Mouse (Mus musculus): ENCODE results near the gene Chchd6.

Chchd6 gene

DNA sequence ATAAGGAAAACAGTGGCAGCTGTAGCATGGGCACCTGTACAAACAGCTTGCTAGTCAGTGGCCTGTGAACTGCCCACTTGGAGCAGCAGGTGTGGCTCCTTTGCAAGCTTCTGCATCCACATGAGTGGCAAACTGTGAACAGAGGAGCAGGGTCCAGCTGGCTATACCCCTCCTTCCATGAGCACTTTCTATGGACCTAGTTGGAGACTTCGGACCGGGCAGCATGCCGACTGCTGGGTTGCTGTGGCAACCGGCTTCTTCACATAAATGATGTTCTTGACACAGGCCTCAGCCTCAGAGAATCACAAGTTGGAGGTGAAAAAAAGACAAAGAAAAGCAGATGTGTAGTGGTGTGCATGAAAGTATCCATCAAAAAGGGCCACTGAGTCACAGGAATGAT lies 154.8 kb downstream of the Chchd6 start:
- DNase-seq, result no peak

DNA sequence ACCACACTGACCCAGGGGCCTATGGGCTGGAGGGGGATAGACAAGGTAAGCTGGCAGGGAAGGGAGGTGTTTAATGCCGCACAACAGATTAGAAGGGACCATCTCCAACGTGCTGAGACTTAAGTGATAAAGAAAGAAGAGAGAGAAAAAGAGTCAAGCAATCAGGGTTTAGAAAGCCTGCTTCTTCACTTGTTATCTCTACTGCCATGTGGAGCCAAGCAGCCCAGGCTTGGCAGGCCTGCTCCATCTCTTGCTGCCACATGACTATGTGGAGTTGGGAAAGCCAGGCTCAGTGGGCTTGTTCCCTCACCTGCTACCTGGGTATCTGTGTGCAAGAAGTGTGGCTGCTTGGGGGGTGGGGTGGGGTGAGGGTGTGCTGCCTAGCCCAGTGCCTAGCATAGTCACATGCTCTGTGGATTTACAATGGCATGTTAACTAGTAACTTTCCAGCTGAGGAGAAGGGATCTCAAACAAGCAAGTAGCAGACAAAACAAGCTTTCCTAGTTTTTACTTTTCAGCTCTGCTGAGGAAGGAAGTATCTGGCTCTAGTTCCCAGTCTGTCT lies 163.5 kb downstream of the Chchd6 start:
- DNase-seq, result no peak

DNA sequence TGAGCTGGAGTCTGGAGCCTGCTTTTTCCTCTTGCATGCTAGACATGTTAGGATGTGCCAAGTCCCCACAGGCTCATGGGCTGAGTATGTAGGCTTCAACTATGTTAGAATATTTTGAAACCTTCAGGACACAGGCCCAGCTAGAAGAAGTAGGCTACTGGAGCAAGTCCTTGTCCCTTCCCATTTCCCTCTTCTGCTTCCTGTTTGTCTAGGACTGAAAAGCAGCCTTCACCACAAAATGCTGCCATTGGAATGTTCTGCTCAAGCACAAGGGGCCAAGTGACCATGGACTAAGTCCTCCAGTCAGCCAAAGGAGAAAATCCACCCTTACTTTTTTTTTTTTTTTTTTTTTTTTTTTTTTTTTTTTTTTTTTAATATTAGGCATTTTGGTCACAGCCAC lies 164.7 kb downstream of the Chchd6 start:
- DNase-seq, result no peak

DNA sequence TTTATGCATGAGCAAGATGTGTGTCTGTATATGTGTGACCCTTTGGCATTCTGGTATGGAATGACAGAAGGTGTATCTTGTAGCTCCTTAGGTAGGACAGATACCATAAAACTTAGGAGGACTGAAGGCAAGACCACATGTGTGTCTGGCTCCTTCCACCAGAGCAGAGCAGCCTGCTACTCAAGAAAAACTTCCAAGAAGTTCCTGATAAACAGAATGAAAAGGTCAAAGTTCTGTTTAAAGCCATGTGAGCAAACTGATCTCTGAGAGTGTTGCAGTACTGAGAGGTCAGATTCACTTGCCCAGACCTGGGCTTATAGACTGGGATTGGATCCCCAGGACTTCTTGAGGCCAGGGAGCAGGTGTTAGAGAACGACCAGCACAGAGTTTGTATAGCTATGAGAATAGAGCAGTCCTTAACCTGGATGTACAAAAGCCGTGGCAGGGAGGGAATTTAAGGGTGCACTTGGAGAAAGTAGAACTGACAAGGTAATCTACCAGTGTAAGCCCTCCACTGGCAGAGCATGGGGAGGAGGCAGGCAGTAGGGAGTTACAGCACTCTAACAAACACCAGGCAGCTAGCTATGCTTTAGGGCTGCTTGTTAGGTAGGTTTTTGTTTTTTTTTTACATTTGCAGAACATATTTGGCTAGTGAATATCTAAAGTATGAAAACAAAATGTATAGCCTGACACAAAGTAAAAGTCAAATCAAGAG lies 166.6 kb downstream of the Chchd6 start:
- no peak for DNase-seq

DNA sequence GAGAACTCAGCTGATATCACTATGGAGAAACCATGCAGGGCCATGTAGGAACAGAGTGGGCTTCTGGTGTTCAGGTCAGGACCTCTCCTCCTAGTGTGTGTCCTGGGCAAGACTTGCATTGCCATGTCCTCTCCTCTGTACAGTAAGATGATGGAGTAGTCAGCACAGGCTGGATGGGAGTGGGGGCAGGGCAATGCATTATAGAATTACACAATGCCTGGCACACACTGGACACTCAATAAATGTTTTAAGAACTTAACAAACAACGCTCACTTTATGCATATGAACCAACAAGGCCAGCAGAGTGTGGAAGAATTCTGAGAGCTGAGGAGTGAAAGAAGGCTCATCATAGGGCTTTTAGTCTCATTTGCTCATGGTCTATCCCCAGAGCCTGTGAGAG lies 171.0 kb downstream of the Chchd6 start:
- DNase-seq, result no peak

DNA sequence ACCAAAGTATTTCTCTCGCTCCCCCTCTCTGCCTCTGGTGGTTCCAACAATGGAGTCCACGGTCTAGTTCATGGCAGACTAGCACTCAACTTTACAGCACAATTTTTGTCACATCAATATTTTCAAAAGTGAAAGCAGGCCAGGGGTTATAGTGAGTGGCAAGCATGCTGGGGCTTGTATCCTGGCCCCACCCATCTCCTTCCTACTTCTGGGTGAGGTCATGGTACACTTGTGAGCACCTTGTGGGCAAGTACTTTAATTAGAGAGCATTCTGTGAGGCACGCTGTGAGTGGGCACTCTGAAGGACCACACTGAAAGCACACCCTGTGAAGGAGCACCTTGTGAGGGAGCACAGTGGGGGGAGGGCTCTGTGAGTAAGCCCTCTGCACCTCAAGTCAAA lies 172.8 kb downstream of the Chchd6 start:
- no peak for DNase-seq

DNA sequence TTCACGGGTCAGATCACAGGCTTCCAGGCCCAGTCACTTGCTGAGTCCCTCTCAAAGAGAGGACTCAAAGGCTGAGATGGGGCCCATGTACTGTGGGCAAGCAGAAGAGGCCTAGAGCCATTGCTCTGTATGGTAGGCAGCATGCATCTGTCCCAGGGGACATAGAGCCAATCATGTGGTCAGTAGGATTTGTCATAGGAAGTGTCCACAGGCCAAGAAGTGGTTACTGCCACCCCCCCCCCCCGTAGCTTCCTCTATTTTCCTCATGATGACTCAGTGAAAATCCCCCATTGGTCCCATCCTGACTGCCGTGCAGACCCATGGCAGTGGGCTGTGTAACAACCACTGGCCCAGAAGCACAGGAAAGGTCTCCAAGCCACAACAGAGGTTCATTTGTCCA lies 173.5 kb downstream of the Chchd6 start:
- no peak for DNase-seq

DNA sequence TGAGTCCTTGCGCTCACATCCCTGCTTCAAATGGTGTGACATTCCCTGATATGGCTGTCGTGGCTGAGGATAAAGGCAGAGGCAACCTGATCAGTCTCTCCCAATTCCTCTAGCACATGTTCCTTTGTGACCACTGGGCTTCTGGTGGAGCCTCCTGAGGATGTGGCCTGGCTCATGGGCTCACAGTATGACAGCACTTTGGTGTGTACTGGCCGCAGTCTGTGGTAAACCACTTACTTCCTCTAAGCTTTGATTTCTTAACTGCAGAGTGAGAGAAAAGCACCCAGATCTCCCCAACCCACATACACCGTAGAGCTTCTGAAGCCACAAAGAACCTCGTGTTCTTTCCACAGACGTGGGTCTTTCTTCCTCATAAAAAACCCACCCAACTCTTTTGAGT lies 173.9 kb downstream of the Chchd6 start:
- no peak for DNase-seq

DNA sequence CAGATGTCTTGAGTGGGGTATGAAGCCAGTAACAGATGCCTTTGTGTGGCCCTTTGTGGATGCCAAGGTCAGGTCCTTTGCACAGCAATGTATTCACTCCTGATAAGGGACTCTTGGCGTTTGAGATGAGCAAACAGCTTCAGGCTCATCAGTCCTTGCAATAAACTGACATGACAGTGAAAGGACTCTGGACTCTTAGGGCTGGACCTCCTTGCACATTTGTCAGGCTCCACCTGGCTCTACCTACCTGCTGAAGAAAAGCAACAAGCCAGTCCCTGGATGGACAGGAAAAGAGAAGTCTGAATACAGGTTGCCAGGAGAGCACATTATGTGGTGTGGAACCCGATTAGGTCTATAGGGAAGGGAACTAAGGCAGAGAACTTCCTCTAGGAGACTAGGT lies 174.7 kb downstream of the Chchd6 start:
- DNase-seq, result no peak

DNA sequence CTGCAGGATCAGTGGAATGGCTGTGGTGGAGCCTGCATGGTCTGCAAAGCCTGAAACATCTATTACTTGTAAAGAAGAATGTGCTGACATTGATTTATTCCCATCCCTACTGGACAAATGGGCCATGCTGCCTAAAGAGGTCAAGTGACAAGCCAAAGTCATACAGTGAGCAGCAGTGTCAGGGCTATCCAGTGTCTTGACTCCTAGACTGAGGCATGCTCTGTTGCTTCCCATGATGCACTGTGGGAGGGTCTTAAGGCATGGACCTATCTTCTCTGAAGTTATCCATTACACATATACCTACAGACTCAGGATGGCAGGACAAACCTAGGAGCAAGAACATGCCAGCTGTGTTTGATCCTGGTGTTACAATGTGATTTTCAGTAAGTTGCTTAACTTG lies 175.3 kb downstream of the Chchd6 start:
- DNase-seq, result no peak

DNA sequence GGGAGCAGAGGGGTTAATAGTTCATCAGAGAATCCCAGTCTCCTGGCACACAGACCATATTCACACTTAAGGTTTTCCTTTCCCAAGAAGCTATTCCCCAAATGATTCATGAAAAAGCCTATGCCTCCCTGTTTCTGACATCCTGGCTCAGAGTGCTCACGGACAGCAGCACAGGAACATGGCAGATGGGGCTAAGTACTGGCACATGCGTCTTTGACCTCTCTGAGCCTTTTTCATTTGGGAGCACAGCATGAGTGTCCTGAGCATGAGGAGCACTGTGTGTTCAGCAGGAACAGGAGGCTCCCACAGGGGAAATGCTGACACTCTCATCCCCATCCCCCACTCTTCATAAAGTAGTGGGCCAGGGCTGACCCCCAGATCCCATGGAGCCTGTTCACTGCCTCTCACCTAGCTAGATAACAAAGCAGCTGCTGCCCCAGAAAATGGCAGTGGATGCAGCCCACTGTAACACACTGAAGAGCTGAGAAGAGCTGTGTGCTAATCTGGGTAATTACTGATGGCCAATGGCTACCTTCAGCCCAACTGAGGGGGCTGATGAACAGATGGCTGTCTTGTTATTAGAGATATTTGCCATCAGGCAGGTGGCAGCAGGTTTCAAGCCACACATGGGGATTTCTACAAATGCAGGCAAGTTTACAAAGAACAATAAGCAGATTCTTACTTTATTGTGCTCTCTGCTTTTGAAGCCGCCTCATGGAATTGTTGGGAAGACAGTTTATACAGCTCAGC lies 176.2 kb downstream of the Chchd6 start:
- DNase-seq, result no peak

DNA sequence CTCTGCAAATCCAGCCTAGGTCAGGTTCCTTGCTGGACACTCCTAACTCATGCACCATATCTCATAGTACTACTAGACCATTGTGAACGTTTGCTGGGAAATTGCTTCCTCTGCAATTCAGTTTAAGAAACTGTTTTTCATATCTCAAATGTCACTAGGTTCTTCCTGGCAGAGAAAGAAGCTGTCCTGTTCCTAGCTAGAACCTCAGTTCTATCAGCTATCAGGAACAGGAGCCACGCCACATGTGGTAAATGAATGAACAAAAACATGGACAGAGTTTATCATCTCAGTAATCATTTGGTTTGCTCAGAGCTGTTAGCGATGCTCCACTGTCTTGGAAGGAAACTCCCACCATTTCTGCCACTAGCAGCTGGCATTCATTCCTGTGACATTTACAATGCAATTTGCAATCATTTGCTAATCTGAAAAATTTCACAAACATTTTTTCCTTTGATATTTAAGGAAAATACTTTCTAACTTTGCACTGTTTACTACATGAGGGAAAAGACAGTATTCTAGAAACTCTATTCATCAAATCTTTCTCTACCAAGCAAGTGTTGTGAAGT lies 179.3 kb downstream of the Chchd6 start:
- DNase-seq, result no peak

DNA sequence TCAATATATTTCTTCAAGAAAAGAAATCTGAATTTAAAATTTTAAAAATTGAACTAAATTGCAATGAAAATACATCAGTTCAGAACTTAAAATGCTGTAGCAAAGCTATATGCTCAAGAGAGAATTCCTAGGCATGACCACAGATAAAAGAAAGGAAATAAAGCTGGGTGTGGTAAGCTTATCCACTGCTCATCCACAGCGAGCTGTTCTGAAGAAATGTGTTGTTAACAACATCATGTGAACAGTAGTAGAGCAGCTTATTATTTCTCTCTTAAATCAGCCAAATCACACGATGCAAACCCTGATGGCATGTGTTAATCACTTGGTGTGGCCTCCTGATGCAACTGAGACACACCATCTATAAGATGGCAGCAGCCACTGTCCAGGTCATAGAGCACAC lies 180.4 kb downstream of the Chchd6 start:
- DNase-seq, result no peak

DNA sequence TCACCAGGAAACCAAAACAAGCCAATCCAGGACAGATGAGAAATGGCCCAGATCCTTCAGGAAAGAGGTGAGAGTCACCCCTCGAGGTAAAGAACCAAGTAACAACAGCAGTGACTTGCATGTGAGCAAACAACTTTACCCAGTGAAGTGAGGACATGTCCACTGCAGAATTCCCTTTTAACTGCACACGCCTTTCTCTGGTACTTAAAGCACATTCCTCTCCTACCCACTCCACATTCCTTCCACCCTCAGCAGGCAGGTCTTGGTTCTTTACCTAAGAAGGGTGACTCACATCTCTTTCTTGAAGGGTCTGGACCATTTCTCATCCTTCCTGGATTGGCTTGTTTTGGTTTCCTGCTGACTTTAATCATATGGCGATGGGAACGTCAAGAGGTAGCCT lies 181.3 kb downstream of the Chchd6 start:
- no peak for DNase-seq

DNA sequence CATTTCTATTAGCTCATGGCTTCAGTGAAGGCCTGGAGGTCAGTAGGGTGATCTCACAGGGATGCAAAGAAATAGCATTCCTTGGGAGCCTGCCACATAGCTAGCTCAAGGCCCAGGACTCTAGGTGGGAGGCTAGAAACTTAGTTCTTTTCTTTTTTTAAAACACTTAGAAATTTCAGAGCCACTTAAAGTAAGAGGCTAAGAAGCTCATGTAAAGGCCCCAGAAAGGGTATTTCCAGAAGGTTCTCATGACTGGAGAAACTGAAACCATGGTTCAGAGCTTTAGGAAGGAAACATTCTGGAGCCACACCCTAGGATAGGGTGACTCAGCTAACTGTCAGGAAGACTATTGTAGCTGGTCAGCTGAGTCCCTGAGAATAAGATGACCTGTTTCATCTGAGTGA lies 182.0 kb downstream of the Chchd6 start:
- DNase-seq, result peak in 1 of 2 experiments; percentile 10

DNA sequence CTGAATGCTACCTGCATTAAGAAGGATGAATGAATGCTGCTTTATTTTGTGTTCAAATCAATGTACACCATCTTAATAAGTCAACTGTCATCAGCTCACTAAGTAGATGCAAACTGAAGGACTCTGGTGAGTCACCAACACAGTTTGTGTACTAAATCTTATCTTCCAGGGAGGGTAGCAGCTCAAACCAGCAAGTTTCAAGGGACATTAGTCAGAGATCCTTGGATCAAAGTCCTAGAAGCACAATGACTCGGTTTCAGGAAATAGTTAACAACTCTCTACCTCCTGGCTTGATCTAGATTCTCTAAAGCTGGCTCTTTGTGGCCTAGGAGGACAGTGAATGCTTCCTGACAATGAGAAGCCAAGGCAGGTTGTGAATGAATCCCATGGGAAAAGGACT lies 182.9 kb downstream of the Chchd6 start:
- DNase-seq, result no peak

DNA sequence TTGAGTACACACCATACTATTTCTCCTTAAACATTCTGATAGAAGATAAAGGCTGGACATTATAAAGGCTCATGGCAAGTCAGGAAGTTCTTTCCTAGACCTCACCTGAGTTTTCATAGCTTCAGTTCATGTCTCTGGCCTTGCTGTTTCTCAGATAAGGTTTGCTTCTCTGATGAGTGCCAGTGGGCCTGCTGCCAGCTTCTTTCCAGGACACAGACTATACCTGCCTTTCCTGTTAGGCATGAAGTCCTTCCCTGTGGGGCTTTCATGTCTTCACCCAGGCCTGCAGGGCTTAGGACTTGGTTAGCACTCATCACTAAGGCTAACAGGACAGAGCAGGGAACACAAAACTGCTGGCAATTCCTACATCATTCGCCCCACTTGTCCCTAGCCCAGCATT lies 186.4 kb downstream of the Chchd6 start:
- DNase-seq, result no peak

DNA sequence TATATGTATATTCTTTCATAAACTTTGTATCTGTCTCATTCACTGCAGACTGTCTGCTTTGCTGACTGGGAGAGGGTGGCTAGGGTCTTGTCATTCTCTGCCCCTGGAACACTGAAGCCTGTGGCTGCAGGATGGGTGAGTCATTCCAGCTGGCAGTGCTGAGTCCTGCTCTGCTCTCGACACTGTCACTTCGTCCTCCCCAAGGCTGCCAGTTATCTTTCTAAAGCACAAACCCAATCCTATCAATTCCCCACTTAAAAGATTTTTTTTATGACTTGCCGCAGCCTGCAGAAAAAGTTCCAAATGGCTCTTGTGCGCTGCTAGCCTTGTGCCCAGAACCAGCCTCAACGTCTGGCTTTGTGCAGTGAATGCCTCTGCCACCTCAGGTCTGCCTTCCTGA lies 187.2 kb downstream of the Chchd6 start:
- no peak for DNase-seq

DNA sequence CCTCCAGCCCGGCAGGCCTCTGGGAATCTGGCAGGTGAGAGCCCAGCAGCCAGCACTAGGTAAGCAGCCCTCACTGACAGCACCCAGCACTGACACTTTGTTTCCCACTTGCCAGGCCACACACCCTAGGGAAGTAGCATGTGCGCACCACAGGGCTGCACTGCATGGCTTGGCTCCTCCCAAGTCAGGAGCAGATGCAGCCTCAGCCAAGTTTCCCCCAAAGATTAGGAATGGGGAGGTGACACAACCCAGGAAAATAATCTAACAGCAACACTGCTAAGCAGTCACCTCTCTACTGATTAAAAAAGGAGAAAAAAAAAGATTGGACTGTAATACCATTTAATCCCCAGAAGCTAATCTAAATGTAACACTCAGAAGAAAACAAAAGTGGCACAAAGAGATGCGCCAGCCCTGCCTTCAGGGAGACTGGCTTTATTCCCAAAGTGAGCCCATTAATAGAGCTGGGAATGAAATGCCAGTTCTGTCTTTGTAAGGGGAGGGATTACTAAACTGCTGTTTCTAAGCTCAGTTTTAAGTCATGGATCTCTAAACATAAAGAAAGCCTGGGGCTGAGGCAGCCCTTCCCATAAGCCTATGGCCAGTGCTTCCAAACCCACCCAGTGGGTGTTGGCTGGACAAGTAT lies 188.1 kb downstream of the Chchd6 start:
- DNase-seq, result no peak

DNA sequence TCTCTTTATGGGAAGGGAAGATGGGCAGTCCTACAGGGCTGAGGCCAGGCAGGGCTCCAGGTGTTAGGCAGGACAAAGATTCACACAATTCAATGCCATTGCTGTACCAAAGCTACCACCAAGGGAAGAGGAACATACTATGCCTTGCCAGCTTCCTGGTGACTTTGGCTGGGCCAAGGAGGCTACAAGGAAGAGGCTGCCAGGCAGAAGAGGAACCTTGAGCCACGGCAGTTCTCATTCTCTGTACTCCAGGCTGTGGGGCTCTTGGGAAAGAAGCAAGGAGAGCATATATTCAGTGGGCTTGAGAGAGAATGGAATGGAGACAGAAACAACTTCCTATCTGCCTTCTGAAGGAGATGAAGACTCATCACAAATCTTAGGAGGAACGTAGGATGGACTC lies 190.5 kb downstream of the Chchd6 start:
- no peak for DNase-seq

DNA sequence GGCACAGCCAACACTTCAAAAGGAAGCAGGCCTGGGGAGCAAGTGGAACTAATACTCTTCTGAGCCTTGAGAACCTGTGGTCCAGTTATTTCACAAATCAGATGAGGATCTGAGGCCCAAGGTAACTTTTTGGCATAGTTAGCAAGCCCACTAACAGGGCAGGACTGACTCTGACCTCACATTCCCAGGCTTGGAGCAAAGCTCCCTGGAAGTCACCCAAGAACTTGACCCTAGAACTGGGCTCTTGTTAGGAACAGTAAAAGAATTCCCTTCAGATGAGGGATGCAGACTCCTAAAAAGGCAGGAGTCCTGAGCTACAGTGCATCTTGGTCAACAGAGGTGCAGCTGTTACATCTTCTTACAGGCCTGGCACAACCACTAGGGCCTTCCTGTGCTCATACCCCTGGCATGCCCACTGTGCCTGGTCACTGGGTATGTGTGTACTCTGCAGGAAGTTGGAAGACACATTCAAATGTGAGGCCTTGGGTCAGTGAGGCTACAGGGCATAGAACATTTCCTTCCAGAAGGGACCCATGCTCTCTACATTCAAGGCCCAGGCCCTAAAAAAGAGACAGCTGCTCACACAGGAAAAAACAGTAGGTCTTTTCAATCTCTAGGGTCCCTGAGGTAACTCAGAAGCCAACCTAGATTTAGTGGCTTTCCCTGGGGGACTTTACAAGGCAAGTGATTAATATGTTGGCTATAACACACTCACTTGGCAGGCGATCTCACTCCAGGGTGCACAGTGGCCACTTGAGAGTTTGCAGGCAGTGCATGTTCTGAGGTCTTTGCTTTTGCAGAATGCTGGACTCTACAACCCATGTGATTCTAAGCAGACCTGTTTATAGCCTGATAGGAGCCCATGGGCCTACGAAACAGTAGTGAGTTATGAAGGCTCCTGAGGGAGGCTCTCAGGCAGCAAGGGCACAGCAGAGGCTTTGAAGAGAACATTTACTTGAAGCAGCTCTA lies 191.9 kb downstream of the Chchd6 start:
- DNase-seq, result peak; percentile 13 to 29

DNA sequence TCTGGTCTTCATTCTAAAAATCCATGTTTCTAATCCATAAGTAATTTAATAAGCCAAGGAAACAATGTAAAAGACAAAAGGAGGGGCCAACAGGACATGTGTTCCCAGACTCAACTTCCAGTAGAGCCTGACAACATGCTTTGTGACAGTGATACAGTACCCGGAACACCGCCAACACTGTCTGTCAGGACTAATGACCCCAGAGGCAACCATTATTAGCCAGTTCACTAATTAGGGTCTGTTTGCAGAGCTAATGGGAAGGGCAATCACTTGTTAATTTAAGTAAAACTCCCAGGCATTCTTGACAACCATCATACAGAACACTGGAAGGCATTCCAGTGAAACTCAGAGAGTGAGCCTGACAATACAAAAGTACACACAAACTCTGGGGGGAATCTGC lies 193.0 kb downstream of the Chchd6 start:
- no peak for DNase-seq
